Mouse (Mus musculus) CH12.LX (cell line): ENCODE measurements at regions not wholly inside any gene's neighbourhood (a gene's known extent, or its start where the extent isn't known, plus 50 kb on each side); places are given as distances from the start of the nearest gene placed in this dataset.

Experiments
- HCFC1 ChIP-seq: IDR thresholded peaks from 2 replicates; pipeline ENCODE4 v1.6.1; 2012; ENCODE audit warnings: low read depth, mild to moderate bottlenecking, inconsistent platforms, low read length, improper control_type of control experiment
- JUN ChIP-seq: IDR thresholded peaks from 2 replicates; pipeline ENCODE4 v1.6.1; 2011; ENCODE audit warnings: low read depth, mild to moderate bottlenecking, low read length, improper control_type of control experiment, moderate library complexity; ENCODE audit not compliant: insufficient read depth
- MYC ChIP-seq: IDR thresholded peaks from 2 replicates; pipeline ENCODE4 v1.6.1; 2011; ENCODE audit warnings: low read depth, mild to moderate bottlenecking, improper control_type of control experiment, low read length
- POLR2A ChIP-seq: IDR thresholded peaks from 2 replicates; pipeline ENCODE4 v1.6.1; 2011; ENCODE audit warnings: low read depth, mild to moderate bottlenecking, improper control_type of control experiment, low read length

GRCm38 (mm10) chr1:190453549-190453948, 283.0 kb upstream of the Prox1 start:
- no peak for TF ChIP-seq MYC
- TF ChIP-seq JUN: no peak
- no peak for TF ChIP-seq HCFC1
- no peak for TF ChIP-seq POLR2A
